Mouse (Mus musculus): ENCODE measurements around the gene Mast4. TPM values are rescaled to one million over a fixed set of nuclear protein-coding genes. Genes with fewer than 3 reads are reported as not detected.

Gene Mast4
- total and polyA plus RNA-seq, 2 experiments = 0.83 to 5.3 TPM

DNA sequence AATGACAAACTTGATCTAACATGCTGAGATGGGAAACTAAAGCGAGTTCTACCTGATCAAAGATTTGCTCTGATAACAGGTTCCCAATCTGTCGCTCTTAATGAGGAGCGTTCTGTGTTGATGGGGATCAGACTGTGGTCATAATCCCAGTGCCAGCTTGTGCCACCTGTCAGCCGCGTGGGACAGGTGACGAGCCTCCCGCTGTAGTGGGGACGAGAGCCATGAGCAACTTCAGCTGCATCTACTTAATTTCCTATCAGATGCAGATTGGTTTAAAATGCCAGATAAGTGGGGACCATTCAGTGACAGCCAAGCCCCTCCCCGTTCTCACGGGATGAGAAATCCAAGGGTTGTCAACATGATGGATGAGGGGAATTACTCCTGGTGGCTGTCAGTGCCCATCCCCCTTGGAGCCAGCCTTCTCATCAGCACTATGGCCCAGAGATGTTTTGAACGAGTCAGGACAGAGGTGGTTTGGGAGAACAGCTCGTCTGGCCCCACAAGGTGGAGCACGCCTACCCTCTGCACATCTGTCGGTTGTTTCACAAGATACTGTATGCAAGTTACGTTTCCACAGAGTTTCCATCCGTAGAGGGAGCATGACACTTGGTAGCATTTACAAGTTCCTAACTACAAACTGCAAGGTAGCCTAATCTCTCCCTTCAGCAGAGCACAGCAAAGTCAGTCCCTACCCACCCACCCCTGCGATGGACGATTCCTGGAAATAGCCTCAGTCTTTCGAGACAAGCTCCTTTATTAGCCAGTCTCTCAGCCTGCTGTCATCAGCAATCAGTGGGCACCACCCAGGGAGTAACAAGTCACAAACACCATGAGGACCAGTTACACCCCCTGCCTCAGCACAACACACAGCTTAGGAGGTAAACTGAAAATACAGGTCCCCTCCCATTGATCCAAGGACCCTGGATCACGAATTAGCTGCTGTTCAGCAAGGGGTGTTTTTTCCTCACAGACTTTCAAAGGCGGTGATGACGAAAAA lies 212.2 kb downstream of the Mast4 start:
- Histone ChIP-seq H3K4me3 (ENCODE audit: insufficient read depth, low read depth, low read length) (no peak overlapping the region), H3K36me3 (ENCODE audit: control insufficient read depth, insufficient read depth, low read length) (no peaks in the 10 kb centered on the region), H3K4me1 (ENCODE audit: control insufficient read depth, insufficient read depth, low read length) (no peaks in the 10 kb centered on the region), H3K9ac (ENCODE audit: low read depth, low read length) (no peak overlapping the region), H3K27ac (replicated peaks; ENCODE audit: insufficient read depth, low read depth, low read length) (no peak overlapping the region), H3K27me3 (ENCODE audit: control insufficient read depth, insufficient read depth, low read length) (peaks cover 3% of the 10 kb centered on the region; the same call in 1 of the 2 replicates), H3K79me2 (ENCODE audit: control insufficient read depth, insufficient read depth, low read length) (no peaks in the 10 kb centered on the region)
- 68% methylated on average over 22 of the region's 22 CpGs for WGBS
- TF ChIP-seq CTCF (IDR thresholded peaks at IDR 0.05; ENCODE audit: low read depth, low read length) (no peak), POLR2A (IDR thresholded peaks at IDR 0.05; ENCODE audit: extremely low read depth, insufficient read depth, low read length) (no peak)
- DNase-seq (ENCODE audit: extremely low read depth, low read depth, low spot score) = no peak

DNA sequence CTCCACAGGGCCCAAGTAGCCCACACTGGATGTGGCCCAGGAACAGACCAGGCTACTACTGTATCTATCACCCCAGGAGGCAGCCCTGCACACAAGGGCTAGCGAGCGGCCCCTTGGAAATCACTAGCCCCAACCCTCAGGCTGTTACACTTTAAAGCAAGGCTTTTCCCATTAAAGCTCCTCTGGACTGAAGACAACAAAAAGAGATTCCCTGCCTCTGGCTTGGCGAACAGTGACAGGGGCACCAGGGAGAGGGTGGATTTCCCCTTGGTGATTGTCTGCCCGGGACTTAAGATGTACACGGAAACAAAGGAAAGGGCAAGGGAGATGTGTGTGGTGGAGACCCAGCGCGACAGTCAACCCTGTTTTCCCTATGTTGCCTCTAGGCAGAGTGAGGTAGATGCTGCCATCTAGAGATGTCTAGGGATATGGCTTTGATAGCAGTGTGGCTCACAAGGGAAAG lies 213.6 kb downstream of the Mast4 start:
- no peak overlapping the region for H3K9ac ChIP-seq (ENCODE audit: low read depth, low read length)
- TF ChIP-seq POLR2A (IDR thresholded peaks at IDR 0.05; ENCODE audit: extremely low read depth, insufficient read depth, low read length) (no peak), CTCF (IDR thresholded peaks at IDR 0.05; ENCODE audit: low read depth, low read length) (no peak)

DNA sequence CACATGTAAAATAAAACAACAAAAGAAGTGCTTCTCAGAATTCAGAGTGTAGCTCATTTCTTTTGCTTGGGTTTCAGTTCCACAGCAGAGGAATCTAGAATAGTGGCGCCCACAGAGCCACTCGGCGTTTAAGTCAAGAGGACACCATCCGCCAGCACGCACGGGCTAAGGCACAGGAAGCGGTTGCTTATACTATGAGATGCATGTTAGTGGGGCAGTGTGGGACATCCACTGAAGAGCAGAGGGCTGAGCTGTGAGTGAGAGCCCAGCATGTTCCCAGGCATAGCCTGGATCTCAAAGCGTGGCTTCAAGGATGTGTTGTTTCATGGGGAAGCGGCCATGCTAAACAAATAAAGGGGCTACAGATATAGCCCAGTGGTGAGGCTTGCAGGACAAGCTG lies 214.6 kb downstream of the Mast4 start:
- WGBS = 92% methylated on average over 9 of the region's 9 CpGs
- no peak for TF ChIP-seq POLR2A (IDR thresholded peaks at IDR 0.05; ENCODE audit: extremely low read depth, insufficient read depth, low read length)
- no peak for TF ChIP-seq CTCF (IDR thresholded peaks at IDR 0.05; ENCODE audit: low read depth, low read length)

More for the DNA sequence above, 213.6 kb downstream of the Mast4 start:
- Histone ChIP-seq H3K27ac (replicated peaks; ENCODE audit: insufficient read depth, low read depth, low read length) (no peak overlapping the region), H3K79me2 (ENCODE audit: control insufficient read depth, insufficient read depth, low read length) (no peaks in the 10 kb centered on the region), H3K4me1 (ENCODE audit: control insufficient read depth, insufficient read depth, low read length) (no peaks in the 10 kb centered on the region), H3K4me3 (ENCODE audit: insufficient read depth, low read depth, low read length) (no peak overlapping the region), H3K27me3 (ENCODE audit: control insufficient read depth, insufficient read depth, low read length) (peaks cover 3% of the 10 kb centered on the region; the same call in 1 of the 2 replicates), H3K36me3 (ENCODE audit: control insufficient read depth, insufficient read depth, low read length) (no peaks in the 10 kb centered on the region)
- DNase-seq (ENCODE audit: extremely low read depth, low read depth, low spot score) = no peak
- WGBS = 33% methylated on average over 7 of the region's 7 CpGs

DNA sequence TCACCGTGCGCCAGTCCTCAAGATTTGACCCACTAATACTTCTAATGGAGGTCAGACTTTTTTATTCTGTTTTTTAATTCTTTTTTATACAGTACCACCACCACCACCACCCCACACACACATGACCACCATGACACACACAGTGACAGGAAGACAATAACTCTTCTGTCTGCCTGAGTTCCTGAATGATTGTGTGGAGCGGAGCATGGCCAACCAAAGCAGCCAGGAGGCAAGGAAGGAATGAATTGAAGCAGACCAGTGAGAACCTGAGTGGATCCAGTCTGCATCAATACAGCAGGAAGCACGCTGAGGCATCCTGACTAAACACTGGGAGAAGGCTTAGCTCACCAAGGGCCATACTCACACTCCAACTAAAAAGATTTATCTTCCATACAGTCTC lies 219.2 kb downstream of the Mast4 start:
- TF ChIP-seq POLR2A (IDR thresholded peaks at IDR 0.05; ENCODE audit: extremely low read depth, insufficient read depth, low read length) (no peak), CTCF (IDR thresholded peaks at IDR 0.05; ENCODE audit: low read depth, low read length) (no peak)
- no peaks in the 10 kb centered on the region for H3K79me2 ChIP-seq (ENCODE audit: control insufficient read depth, insufficient read depth, low read length)
- no peak for DNase-seq (ENCODE audit: extremely low read depth, low read depth, low spot score)
- no peak overlapping the region for H3K4me3 ChIP-seq (ENCODE audit: insufficient read depth, low read depth, low read length)
- H3K36me3 ChIP-seq (ENCODE audit: control insufficient read depth, insufficient read depth, low read length) = no peaks in the 10 kb centered on the region
- WGBS = 93% methylated on average over 4 of the region's 4 CpGs
- H3K4me1 ChIP-seq (ENCODE audit: control insufficient read depth, insufficient read depth, low read length) = no peaks in the 10 kb centered on the region
- no peak overlapping the region for H3K27ac ChIP-seq (replicated peaks; ENCODE audit: insufficient read depth, low read depth, low read length)
- no peak overlapping the region for H3K9ac ChIP-seq (ENCODE audit: low read depth, low read length)
- H3K27me3 ChIP-seq (ENCODE audit: control insufficient read depth, insufficient read depth, low read length) = peaks cover 3% of the 10 kb centered on the region; the same call in 1 of the 2 replicates

More for the DNA sequence above, 214.6 kb downstream of the Mast4 start:
- Histone ChIP-seq H3K4me1 (ENCODE audit: control insufficient read depth, insufficient read depth, low read length) (no peaks in the 10 kb centered on the region), H3K79me2 (ENCODE audit: control insufficient read depth, insufficient read depth, low read length) (no peaks in the 10 kb centered on the region), H3K4me3 (ENCODE audit: insufficient read depth, low read depth, low read length) (no peak overlapping the region), H3K27me3 (ENCODE audit: control insufficient read depth, insufficient read depth, low read length) (peaks cover 3% of the 10 kb centered on the region; the same call in 1 of the 2 replicates), H3K36me3 (ENCODE audit: control insufficient read depth, insufficient read depth, low read length) (no peaks in the 10 kb centered on the region), H3K9ac (ENCODE audit: low read depth, low read length) (no peak overlapping the region), H3K27ac (replicated peaks; ENCODE audit: insufficient read depth, low read depth, low read length) (no peak overlapping the region)
- no peak for DNase-seq (ENCODE audit: extremely low read depth, low read depth, low spot score)

DNA sequence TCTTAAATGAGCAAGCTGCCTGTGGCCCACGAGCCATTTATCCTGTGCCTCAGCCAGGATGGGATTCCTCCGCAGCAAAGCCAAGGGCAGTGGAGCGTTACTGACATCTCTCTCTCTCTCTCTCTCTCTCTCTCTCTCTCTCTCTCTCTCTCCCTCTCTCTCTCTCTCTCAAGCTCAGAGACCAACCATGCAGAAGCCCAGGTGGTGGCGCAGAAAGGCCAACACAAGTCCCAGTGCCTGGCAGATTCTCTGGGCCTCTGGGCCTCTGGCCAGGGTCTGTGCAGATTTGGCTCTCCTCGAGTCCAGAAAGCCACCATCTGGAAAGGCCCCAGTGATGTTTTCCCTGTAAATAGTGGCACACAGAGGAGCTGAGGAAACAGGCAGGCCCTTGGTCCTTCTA lies 220.0 kb downstream of the Mast4 start:
- H3K9ac ChIP-seq (ENCODE audit: low read depth, low read length) = no peak overlapping the region

More for the DNA sequence above, 220.0 kb downstream of the Mast4 start:
- Histone ChIP-seq H3K27me3 (ENCODE audit: control insufficient read depth, insufficient read depth, low read length) (no peaks in the 10 kb centered on the region), H3K79me2 (ENCODE audit: control insufficient read depth, insufficient read depth, low read length) (no peaks in the 10 kb centered on the region), H3K4me1 (ENCODE audit: control insufficient read depth, insufficient read depth, low read length) (no peaks in the 10 kb centered on the region), H3K36me3 (ENCODE audit: control insufficient read depth, insufficient read depth, low read length) (no peaks in the 10 kb centered on the region), H3K27ac (replicated peaks; ENCODE audit: insufficient read depth, low read depth, low read length) (no peak overlapping the region), H3K4me3 (ENCODE audit: insufficient read depth, low read depth, low read length) (no peak overlapping the region)
- no peak for DNase-seq (ENCODE audit: extremely low read depth, low read depth, low spot score)
- 69% methylated on average over 5 of the region's 5 CpGs for WGBS
- TF ChIP-seq CTCF (IDR thresholded peaks at IDR 0.05; ENCODE audit: low read depth, low read length) (no peak), POLR2A (IDR thresholded peaks at IDR 0.05; ENCODE audit: extremely low read depth, insufficient read depth, low read length) (no peak)
